Mouse (Mus musculus): ENCODE measurements at regions not wholly inside any gene's neighbourhood (a gene's known extent, or its start where the extent isn't known, plus 50 kb on each side); places are given as distances from the start of the nearest gene placed in this dataset.

- Histone ChIP-seq H3K36me3 (ENCODE audit: control insufficient read depth, insufficient read depth) (no peaks in the 10 kb centered on the region), H3K27me3 (ENCODE audit: control insufficient read depth, insufficient read depth, insufficient read length) (no peaks in the 10 kb centered on the region), H3K4me3 (no peak overlapping the region), H3ac (ENCODE audit: control insufficient read depth, insufficient read length) (no peak overlapping the region), H3K79me2 (ENCODE audit: control insufficient read depth, insufficient read depth) (no peaks in the 10 kb centered on the region), H3K4me2 (ENCODE audit: low read depth) (no peak overlapping the region)
- TF ChIP-seq CEBPB (IDR thresholded peaks at IDR 0.05; ENCODE audit: insufficient read depth, poor library complexity, severe bottlenecking) (no peak), TCF12 (IDR thresholded peaks at IDR 0.05; ENCODE audit: insufficient read depth, poor library complexity, severe bottlenecking) (no peak), REST (IDR thresholded peaks at IDR 0.05; ENCODE audit: insufficient read depth, insufficient read length) (no peak), MYOD1 (IDR thresholded peaks at IDR 0.05; ENCODE audit: control insufficient read depth in 1 of 3, insufficient read length in 2 of 3, low read depth in 2 of 3) (no peak), MYOG (IDR thresholded peaks at IDR 0.05; ENCODE audit: control insufficient read depth in 1 of 3, insufficient read depth in 1 of 3, insufficient read length in 2 of 3, low read depth in 2 of 3) (no peak), USF1 (IDR thresholded peaks at IDR 0.05; ENCODE audit: low read depth) (no peak), TCF3 (IDR thresholded peaks at IDR 0.05; ENCODE audit: insufficient read length, low read depth) (no peak), MAX (IDR thresholded peaks at IDR 0.05; ENCODE audit: low read depth) (no peak), POLR2AphosphoS2 (IDR thresholded peaks at IDR 0.05; ENCODE audit: insufficient read length, low read depth) (no peak), E2F4 (IDR thresholded peaks at IDR 0.05; ENCODE audit: insufficient read depth) (no peak), POLR2A (IDR thresholded peaks at IDR 0.05; ENCODE audit: insufficient read length, low read depth) (no peak), SRF (IDR thresholded peaks at IDR 0.05; ENCODE audit: control insufficient read depth, insufficient read length, low read depth) (no peak)
Observed at GRCm38 (mm10) chr6:143393543-143394207, 226.7 kb downstream of the Etnk1 start.

GRCm38 (mm10) chr6:143394377-143394776 lies 227.4 kb downstream of the Etnk1 start:
- no peak overlapping the region for H3K4me2 ChIP-seq (ENCODE audit: low read depth)
- H3K27me3 ChIP-seq (ENCODE audit: control insufficient read depth, insufficient read depth, insufficient read length) = no peaks in the 10 kb centered on the region
- no peaks in the 10 kb centered on the region for H3K79me2 ChIP-seq (ENCODE audit: control insufficient read depth, insufficient read depth)
- TF ChIP-seq MAX (IDR thresholded peaks at IDR 0.05; ENCODE audit: low read depth) = no peak
- no peak for TF ChIP-seq CEBPB (IDR thresholded peaks at IDR 0.05; ENCODE audit: insufficient read depth, poor library complexity, severe bottlenecking)
- no peak for TF ChIP-seq MYOG (IDR thresholded peaks at IDR 0.05; ENCODE audit: control insufficient read depth in 1 of 3, insufficient read depth in 1 of 3, insufficient read length in 2 of 3, low read depth in 2 of 3)
- no peak for TF ChIP-seq TCF12 (IDR thresholded peaks at IDR 0.05; ENCODE audit: insufficient read depth, poor library complexity, severe bottlenecking)
- TF ChIP-seq MYOD1 (IDR thresholded peaks at IDR 0.05; ENCODE audit: control insufficient read depth in 1 of 3, insufficient read length in 2 of 3, low read depth in 2 of 3) = no peak
- no peak for TF ChIP-seq REST (IDR thresholded peaks at IDR 0.05; ENCODE audit: insufficient read depth, insufficient read length)
- no peak for TF ChIP-seq E2F4 (IDR thresholded peaks at IDR 0.05; ENCODE audit: insufficient read depth)
- no peak for TF ChIP-seq SRF (IDR thresholded peaks at IDR 0.05; ENCODE audit: control insufficient read depth, insufficient read length, low read depth)
- TF ChIP-seq POLR2A (IDR thresholded peaks at IDR 0.05; ENCODE audit: insufficient read length, low read depth) = no peak
- TF ChIP-seq POLR2AphosphoS2 (IDR thresholded peaks at IDR 0.05; ENCODE audit: insufficient read length, low read depth) = no peak
- TF ChIP-seq TCF3 (IDR thresholded peaks at IDR 0.05; ENCODE audit: insufficient read length, low read depth) = no peak
- no peak overlapping the region for H3K4me3 ChIP-seq
- H3K36me3 ChIP-seq (ENCODE audit: control insufficient read depth, insufficient read depth) = no peaks in the 10 kb centered on the region
- no peak overlapping the region for H3ac ChIP-seq (ENCODE audit: control insufficient read depth, insufficient read length)

- Histone ChIP-seq H3K79me2 (ENCODE audit: control insufficient read depth, insufficient read depth) (no peaks in the 10 kb centered on the region), H3K27me3 (ENCODE audit: control insufficient read depth, insufficient read depth, insufficient read length) (no peaks in the 10 kb centered on the region), H3K4me2 (ENCODE audit: low read depth) (no peak overlapping the region), H3ac (ENCODE audit: control insufficient read depth, insufficient read length) (no peak overlapping the region), H3K4me3 (no peak overlapping the region), H3K36me3 (ENCODE audit: control insufficient read depth, insufficient read depth) (no peaks in the 10 kb centered on the region)
- no peak for TF ChIP-seq E2F4 (IDR thresholded peaks at IDR 0.05; ENCODE audit: insufficient read depth)
Observed at GRCm38 (mm10) chr6:143401436-143401835, 234.4 kb downstream of the Etnk1 start.

- H3K4me3 ChIP-seq = no peak overlapping the region
- no peaks in the 10 kb centered on the region for H3K27me3 ChIP-seq (ENCODE audit: control insufficient read depth, insufficient read depth, insufficient read length)
- H3K36me3 ChIP-seq (ENCODE audit: control insufficient read depth, insufficient read depth) = no peaks in the 10 kb centered on the region
- H3K4me2 ChIP-seq (ENCODE audit: low read depth) = no peak overlapping the region
- TF ChIP-seq MAX (IDR thresholded peaks at IDR 0.05; ENCODE audit: low read depth) = no peak
- TF ChIP-seq USF1 (IDR thresholded peaks at IDR 0.05; ENCODE audit: low read depth) = no peak
- no peak for TF ChIP-seq E2F4 (IDR thresholded peaks at IDR 0.05; ENCODE audit: insufficient read depth)
- no peak for TF ChIP-seq POLR2A (IDR thresholded peaks at IDR 0.05; ENCODE audit: insufficient read length, low read depth)
- TF ChIP-seq TCF3 (IDR thresholded peaks at IDR 0.05; ENCODE audit: insufficient read length, low read depth) = no peak
- no peak for TF ChIP-seq SRF (IDR thresholded peaks at IDR 0.05; ENCODE audit: control insufficient read depth, insufficient read length, low read depth)
- TF ChIP-seq MYOD1 (IDR thresholded peaks at IDR 0.05; ENCODE audit: control insufficient read depth in 1 of 3, insufficient read length in 2 of 3, low read depth in 2 of 3) = no peak
- TF ChIP-seq POLR2AphosphoS2 (IDR thresholded peaks at IDR 0.05; ENCODE audit: insufficient read length, low read depth) = no peak
- no peak for TF ChIP-seq REST (IDR thresholded peaks at IDR 0.05; ENCODE audit: insufficient read depth, insufficient read length)
- no peak for TF ChIP-seq CEBPB (IDR thresholded peaks at IDR 0.05; ENCODE audit: insufficient read depth, poor library complexity, severe bottlenecking)
- TF ChIP-seq TCF12 (IDR thresholded peaks at IDR 0.05; ENCODE audit: insufficient read depth, poor library complexity, severe bottlenecking) = no peak
- no peak overlapping the region for H3ac ChIP-seq (ENCODE audit: control insufficient read depth, insufficient read length)
- no peaks in the 10 kb centered on the region for H3K79me2 ChIP-seq (ENCODE audit: control insufficient read depth, insufficient read depth)
Observed at GRCm38 (mm10) chr6:143401921-143402320, 234.9 kb downstream of the Etnk1 start.

- no peak for TF ChIP-seq MYOD1 (IDR thresholded peaks at IDR 0.05; ENCODE audit: control insufficient read depth in 1 of 3, insufficient read length in 2 of 3, low read depth in 2 of 3)
- no peaks in the 10 kb centered on the region for H3K36me3 ChIP-seq (ENCODE audit: control insufficient read depth, insufficient read depth)
- no peaks in the 10 kb centered on the region for H3K27me3 ChIP-seq (ENCODE audit: control insufficient read depth, insufficient read depth, insufficient read length)
- no peak overlapping the region for H3K4me2 ChIP-seq (ENCODE audit: low read depth)
- H3ac ChIP-seq (ENCODE audit: control insufficient read depth, insufficient read length) = no peak overlapping the region
- H3K79me2 ChIP-seq (ENCODE audit: control insufficient read depth, insufficient read depth) = no peaks in the 10 kb centered on the region
- H3K4me3 ChIP-seq = no peak overlapping the region
Observed at GRCm38 (mm10) chr6:143402766-143403165, 235.7 kb downstream of the Etnk1 start.
